Mouse (Mus musculus): Measurements from ENCODE around the gene Hoxd3.

- TF ChIP-seq CTCF (IDR thresholded peaks at IDR 0.05; ENCODE audit: borderline replicate concordance, control insufficient read depth, extremely low read depth, insufficient read depth, low read length, poor library complexity) = no peak
- no peak for TF ChIP-seq POLR2A (IDR thresholded peaks at IDR 0.05; ENCODE audit: control insufficient read depth, extremely low read depth, insufficient read depth, low read length, poor library complexity)
These were observed 1.8 kb downstream of the Hoxd3 start for GRCm38 (mm10) chr2:74713239-74714150.
